Mouse (Mus musculus) hematopoietic stem cell, adult 5-6 weeks (primary cell): Measurements from ENCODE around the gene Ostc. TPM values are rescaled to one million over a fixed set of nuclear protein-coding genes. Genes with fewer than 3 reads are reported as not detected.

Experiments used
- ATAC-seq, 2 experiments: fragments of 125-278 bp in 1 of 2; replicated peaks in 1 of 2; 2 replicates each; pipeline ENCODE4 v1.8.0; 2016 to 2017; ENCODE audit warnings: inconsistent platforms in 2 of 2, mild to moderate bottlenecking in 2 of 2, moderate number of reproducible peaks in 2 of 2, low read depth in 1 of 2, moderate TSS enrichment in 1 of 2; ENCODE audit not compliant: low FRiP score in 2 of 2, poor library complexity in 2 of 2, severe bottlenecking in 2 of 2, insufficient read depth in 1 of 2, low TSS enrichment in 1 of 2
- total RNA-seq: library from RNA; stranded (forward); fragments of 172-1452, 232-1000 nt; gene quantifications from 2 replicates; pipeline ENCODE4 v1.2.3, GENCODE M21; 2017

Gene Ostc
- total RNA-seq, 1 experiment from 2014 or later, result 127 TPM

GRCm38 (mm10) chr3:130681226-130681625 lies 28.0 kb downstream of the Ostc start:
- no peak for ATAC-seq

- ATAC-seq, result no peak
Observed at GRCm38 (mm10) chr3:130677671-130678460, 31.4 kb downstream of the Ostc start.

GRCm38 (mm10) chr3:130671291-130671690 lies 38.0 kb downstream of the Ostc start:
- ATAC-seq, result no peak

GRCm38 (mm10) chr3:130662496-130662895 lies 46.7 kb downstream of the Ostc start:
- no peak for ATAC-seq

- ATAC-seq, result no peak
Observed at GRCm38 (mm10) chr3:130660619-130661018, 48.6 kb downstream of the Ostc start.

- ATAC-seq, result no peak
Observed at GRCm38 (mm10) chr3:130649569-130649968, 59.7 kb downstream of the Ostc start.

GRCm38 (mm10) chr3:130646110-130646810 lies 63.0 kb downstream of the Ostc start:
- no peak for ATAC-seq

Other genes with a start within 250 kb of the Ostc start
- gene Etnppl, start 92.0 kb downstream of the Ostc start, total RNA-seq, result 0.20 TPM in 1 of 2 replicates, not detected in the other
- 3,144 and 3,276 TPM in 2 replicates for gene Rpl34, start 21.0 kb upstream of the Ostc start, total RNA-seq